Mouse (Mus musculus) erythroblast, embryonic 14.5 days (primary cell): ENCODE results near the gene Mcrip2. TPM values are rescaled to one million over a fixed set of nuclear protein-coding genes. Genes with fewer than 3 reads are reported as not detected.

Source experiments
- H3K27me3 ChIP-seq: 2 replicates; pipeline ENCODE4 v1.6.1; 2012; ENCODE audit warnings: inconsistent platforms; ENCODE audit not compliant: control insufficient read depth
- H3K36me3 ChIP-seq: 2 replicates; pipeline ENCODE4 v1.6.1; 2012; ENCODE audit warnings: mild to moderate bottlenecking, inconsistent platforms; ENCODE audit not compliant: control insufficient read depth
- H3K4me1 ChIP-seq: 2 replicates; pipeline ENCODE4 v1.6.1; 2012; ENCODE audit warnings: inconsistent platforms; ENCODE audit not compliant: control insufficient read depth
- H3K4me3 ChIP-seq: replicated peaks from 2 replicates; pipeline ENCODE3; 2012; ENCODE audit warnings: moderate library complexity, mild to moderate bottlenecking, inconsistent platforms
- H3K9me3 ChIP-seq: 2 replicates; pipeline ENCODE4 v1.6.1; 2012; ENCODE audit warnings: low read length, inconsistent platforms, mixed read lengths; ENCODE audit not compliant: control insufficient read depth
- GATA1 ChIP-seq: IDR thresholded peaks from 2 replicates; pipeline ENCODE4 v1.6.1; 2012; ENCODE audit warnings: low read length, inconsistent platforms, mixed read lengths
- TAL1 ChIP-seq: IDR thresholded peaks from 3 replicates; pipeline ENCODE4 v1.6.1; 2012; ENCODE audit warnings: low read length, inconsistent platforms, mixed read lengths
- polyA plus RNA-seq: library from polyadenylated mRNA; stranded (reverse); fragments of >175 nt; gene quantifications from 2 replicates; pipeline ENCODE4 v1.2.3, GENCODE M21; 2012

Gene Mcrip2
- polyA plus RNA-seq, 1 experiment, result 4.0 TPM

DNA sequence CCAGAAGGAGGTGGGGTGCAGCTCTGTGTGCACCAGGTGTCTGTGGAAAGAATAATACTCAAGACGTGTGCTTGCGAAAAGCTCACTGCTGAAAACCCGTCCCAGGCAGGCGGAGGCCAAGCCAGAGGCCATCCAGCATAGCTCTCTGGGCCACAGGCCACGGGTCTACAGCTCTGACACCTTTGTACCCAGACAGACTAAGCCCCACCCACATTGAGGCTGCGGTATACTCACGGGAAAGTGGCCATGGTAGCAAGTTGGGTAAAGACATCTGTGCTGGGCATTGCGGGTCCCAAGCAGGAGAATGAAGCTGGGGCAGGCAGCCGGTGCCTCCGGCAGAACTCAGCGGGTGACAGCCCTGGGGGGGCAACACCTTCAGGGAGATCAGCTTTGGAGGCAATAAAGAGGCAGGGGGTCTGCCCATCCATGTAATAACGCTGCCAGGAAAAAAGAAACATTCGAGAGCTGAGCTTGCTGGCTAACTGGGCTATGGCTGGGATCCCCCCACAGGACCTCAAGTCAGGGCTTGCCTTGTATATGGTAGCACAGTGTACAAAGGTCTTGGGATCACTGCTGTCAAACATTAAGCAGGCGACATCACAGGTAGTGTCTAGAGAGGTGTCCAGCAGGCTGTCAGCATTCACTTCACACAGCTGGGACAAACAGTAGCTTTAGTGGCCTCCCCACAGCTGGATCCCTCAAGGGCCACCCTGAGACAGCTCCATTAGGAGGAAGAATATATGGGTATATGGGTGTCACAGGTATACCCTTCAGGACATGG lies 28.9 kb downstream of the Mcrip2 start:
- Histone ChIP-seq H3K36me3 (peaks cover 83% of the 10 kb centered on the region), H3K4me3 (no peak overlapping the region)

GRCm38 (mm10) chr17:25838904-25839303 lies 29.7 kb downstream of the Mcrip2 start:
- H3K4me3 ChIP-seq, result no peak overlapping the region
- H3K27me3 ChIP-seq, result no peaks in the 10 kb centered on the region
- H3K36me3 ChIP-seq, result peaks cover 84% of the 10 kb centered on the region
- H3K4me1 ChIP-seq, result peaks cover 85% of the 10 kb centered on the region
- no peaks in the 10 kb centered on the region for H3K9me3 ChIP-seq
- TF ChIP-seq GATA1 (no peak), TAL1 (no peak)

More for the DNA sequence above, 28.9 kb downstream of the Mcrip2 start:
- H3K9me3 ChIP-seq, result no peaks in the 10 kb centered on the region
- TF ChIP-seq TAL1, result no peak
- no peak for TF ChIP-seq GATA1
- no peaks in the 10 kb centered on the region for H3K27me3 ChIP-seq
- peaks cover 83% of the 10 kb centered on the region for H3K4me1 ChIP-seq

- TF ChIP-seq TAL1 (no peak), GATA1 (no peak)
- Histone ChIP-seq H3K36me3 (peaks cover 76% of the 10 kb centered on the region), H3K4me3 (no peak overlapping the region), H3K9me3 (no peaks in the 10 kb centered on the region), H3K4me1 (peaks cover 82% of the 10 kb centered on the region), H3K27me3 (no peaks in the 10 kb centered on the region)
Measured at GRCm38 (mm10) chr17:25837533-25837932, 31.0 kb downstream of the Mcrip2 start.

- no peak for TF ChIP-seq TAL1
- no peak for TF ChIP-seq GATA1
- H3K27me3 ChIP-seq, result no peaks in the 10 kb centered on the region
- H3K36me3 ChIP-seq, result peaks cover 71% of the 10 kb centered on the region
- no peaks in the 10 kb centered on the region for H3K9me3 ChIP-seq
- peak within 1 kb of the TSS; percentile 39 for H3K4me3 ChIP-seq
- peaks cover 81% of the 10 kb centered on the region for H3K4me1 ChIP-seq
Measured at GRCm38 (mm10) chr17:25837076-25837410, 31.5 kb downstream of the Mcrip2 start, which contains the start of gene Rhbdl1. Gene Rhbdl1, minus strand, starts transcription at chr17:25837295.

GRCm38 (mm10) chr17:25836397-25837075 lies 32.0 kb downstream of the Mcrip2 start:
- Histone ChIP-seq H3K9me3 (no peaks in the 10 kb centered on the region), H3K4me3 (peak overlapping the region; percentile 39), H3K4me1 (peaks cover 82% of the 10 kb centered on the region), H3K27me3 (no peaks in the 10 kb centered on the region), H3K36me3 (peaks cover 71% of the 10 kb centered on the region)
- TF ChIP-seq TAL1, result no peak
- TF ChIP-seq GATA1, result no peak

DNA sequence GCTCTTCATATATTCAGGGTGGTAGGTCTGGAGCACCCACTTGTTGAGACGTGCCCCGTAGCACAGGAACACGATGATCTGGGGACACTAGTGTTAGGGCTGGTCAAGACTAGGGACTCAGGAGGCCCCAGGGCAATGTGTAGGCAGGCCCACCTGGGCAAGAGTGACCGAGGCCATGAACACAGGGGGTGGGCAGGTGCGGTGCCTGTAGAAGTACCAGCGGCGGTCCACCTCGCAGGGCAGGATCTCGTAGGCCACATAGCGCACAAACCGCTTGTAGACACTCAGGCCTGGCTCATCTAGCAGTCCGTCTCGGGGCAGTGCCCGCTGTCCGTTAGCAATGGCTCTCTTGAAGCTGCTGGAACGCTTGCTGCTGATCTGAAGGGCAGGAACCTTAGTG lies 32.7 kb downstream of the Mcrip2 start:
- no peak for TF ChIP-seq GATA1
- no peak for TF ChIP-seq TAL1
- Histone ChIP-seq H3K9me3 (no peaks in the 10 kb centered on the region), H3K4me3 (no peak overlapping the region), H3K36me3 (peaks cover 71% of the 10 kb centered on the region), H3K27me3 (no peaks in the 10 kb centered on the region), H3K4me1 (peaks cover 84% of the 10 kb centered on the region)

- no peaks in the 10 kb centered on the region for H3K27me3 ChIP-seq
- peaks cover 85% of the 10 kb centered on the region for H3K4me1 ChIP-seq
- H3K36me3 ChIP-seq, result peaks cover 71% of the 10 kb centered on the region
- no peak overlapping the region for H3K4me3 ChIP-seq
- TF ChIP-seq GATA1 (no peak), TAL1 (no peak)
- H3K9me3 ChIP-seq, result no peaks in the 10 kb centered on the region
Measured at GRCm38 (mm10) chr17:25835301-25835700, 33.3 kb downstream of the Mcrip2 start.

- Histone ChIP-seq H3K4me1 (peaks cover 91% of the 10 kb centered on the region), H3K4me3 (peak overlapping the region; percentile 81), H3K9me3 (no peaks in the 10 kb centered on the region), H3K36me3 (peaks cover 71% of the 10 kb centered on the region), H3K27me3 (no peaks in the 10 kb centered on the region)
- no peak for TF ChIP-seq TAL1
- no peak for TF ChIP-seq GATA1
Measured at GRCm38 (mm10) chr17:25834595-25835222, 33.9 kb downstream of the Mcrip2 start.
